Mouse (Mus musculus) right cerebral cortex, adult 18-20 months (tissue): ENCODE measurements at regions not wholly inside any gene's neighbourhood (a gene's known extent, or its start where the extent isn't known, plus 50 kb on each side); places are given as distances from the start of the nearest gene placed in this dataset.
A peak's percentile ranks its signal among the peaks of the same experiment; 100 is the strongest.

ENCODE experiments used
- DNase-seq: peaks from one replicate; pipeline ENCODE4 v3.0.0; 2022; ENCODE audit warnings: mixed read lengths

DNA sequence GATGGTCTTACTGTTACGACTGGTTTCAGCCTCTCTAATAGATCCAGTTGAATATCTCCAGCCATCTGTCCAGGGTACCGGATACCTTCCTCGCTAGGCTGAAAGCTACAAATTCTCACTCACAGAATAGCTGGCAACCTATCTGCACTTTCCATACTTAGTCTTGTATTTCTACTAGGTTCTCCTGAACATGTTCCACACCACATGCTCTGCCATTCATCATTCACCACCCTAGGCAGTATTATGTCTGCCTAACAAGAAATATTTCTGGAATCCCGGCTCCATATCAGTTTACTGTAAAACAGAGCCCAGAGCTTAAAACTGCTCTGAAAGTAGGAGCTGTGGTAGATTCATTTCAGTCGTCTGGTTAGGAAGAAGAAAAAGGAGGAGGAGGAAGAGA is 1224.5 kb upstream of the Lrrc6 start:
- no peak for DNase-seq

DNA sequence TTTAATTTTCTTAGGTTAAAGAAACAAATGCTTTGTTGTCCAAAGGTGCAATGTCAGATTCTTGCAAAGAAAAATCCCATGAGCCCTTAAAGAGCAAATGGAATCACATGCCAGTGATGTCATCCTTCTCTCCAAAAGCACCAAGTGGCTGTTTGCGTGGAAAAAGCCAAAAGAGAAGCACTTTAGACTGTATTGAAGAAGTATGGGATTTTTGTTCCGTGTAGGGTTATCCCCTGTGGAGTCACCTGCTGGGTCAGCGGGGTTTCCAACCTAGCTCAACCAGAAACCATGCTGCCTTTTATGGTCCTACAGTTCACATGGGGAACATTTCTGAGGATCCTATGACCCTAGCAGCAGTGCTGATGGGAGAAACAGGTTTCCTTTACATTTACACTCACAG is 1213.5 kb upstream of the Lrrc6 start:
- DNase-seq = no peak

DNA sequence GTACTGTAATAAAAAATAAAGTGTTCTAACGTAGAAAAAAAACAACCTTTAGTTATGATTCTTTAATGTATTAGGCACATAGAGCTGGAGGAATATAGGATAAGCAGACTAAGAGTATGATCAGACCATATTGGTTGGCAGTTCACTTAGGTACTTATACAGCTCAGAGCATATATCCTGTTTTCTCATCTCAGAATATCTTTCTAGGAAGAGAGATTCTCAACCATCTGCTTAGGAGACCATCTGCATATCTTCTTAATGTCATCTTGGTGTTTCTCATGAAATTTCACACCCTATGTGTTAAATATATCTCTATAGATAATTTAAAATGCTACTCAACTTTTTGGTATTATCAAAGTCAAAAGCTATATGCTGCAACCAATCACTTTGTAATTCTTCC is 1185.4 kb upstream of the Lrrc6 start:
- no peak for DNase-seq

DNA sequence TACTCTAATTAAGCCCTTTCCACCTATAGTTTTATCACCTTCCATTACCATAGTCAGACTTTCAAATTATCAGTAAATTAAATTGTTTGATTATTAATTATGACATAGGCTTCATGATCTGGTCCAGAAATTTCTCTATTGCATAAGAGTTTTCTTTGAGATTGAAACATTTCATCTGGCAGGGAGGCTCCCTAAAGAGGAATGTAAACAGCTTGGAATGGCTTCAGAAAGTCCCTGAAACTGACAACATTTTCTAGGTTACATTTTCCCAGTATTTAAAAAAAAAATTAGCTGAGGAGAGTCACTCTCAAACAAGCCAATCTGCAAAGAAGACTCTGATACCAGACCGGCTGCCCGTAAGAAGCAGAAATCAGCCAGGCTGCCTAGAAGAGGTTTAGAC is 1172.6 kb upstream of the Lrrc6 start:
- no peak for DNase-seq

DNA sequence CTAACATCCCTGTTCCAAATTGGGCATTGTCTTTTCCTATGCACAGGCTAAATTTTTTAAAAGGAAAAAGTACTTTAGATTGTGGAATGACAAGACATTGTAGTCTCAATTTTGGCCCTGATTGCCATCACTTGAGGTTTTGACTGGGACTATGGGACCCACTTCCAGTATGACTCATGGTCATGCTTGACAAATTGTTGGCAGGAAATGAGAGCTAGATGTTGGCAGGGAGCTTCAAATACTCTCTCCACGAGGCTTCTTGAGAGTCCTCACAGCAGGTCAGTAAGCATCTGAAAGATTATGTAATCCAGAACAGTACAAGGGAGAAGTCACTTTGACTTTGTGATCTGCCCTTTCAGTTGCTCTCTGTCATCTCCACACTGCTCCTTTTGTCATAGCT is 1135.4 kb upstream of the Lrrc6 start:
- peak; percentile 3 for DNase-seq

DNA sequence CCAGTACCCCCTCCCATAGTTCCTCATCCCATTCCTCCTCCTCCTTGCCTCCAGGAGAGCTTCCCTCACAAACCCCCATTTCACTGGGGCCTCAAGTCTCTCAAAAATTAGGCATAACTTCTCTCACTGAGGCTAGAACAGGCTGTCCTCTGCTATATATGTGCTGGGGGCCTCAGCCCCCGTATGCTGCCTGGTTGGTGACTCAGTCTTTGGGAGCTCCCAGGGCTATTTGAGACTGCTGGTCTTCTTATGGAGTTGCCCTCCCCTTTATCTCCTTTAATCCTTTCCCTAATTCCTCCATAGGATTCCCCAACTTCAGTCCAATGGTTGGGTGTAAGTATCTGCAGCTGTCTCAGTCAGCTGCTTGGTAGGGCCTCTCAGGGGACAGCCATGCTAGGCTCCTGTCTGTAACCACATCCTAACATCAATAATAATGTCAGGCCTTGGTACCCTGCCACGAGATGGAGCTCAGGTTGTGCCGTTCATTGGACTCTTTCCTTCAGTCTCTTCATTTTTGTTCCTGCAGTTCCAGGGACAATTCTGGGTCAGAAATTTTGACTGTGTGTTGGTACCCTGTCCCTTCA is 1126.1 kb upstream of the Lrrc6 start:
- no peak for DNase-seq

DNA sequence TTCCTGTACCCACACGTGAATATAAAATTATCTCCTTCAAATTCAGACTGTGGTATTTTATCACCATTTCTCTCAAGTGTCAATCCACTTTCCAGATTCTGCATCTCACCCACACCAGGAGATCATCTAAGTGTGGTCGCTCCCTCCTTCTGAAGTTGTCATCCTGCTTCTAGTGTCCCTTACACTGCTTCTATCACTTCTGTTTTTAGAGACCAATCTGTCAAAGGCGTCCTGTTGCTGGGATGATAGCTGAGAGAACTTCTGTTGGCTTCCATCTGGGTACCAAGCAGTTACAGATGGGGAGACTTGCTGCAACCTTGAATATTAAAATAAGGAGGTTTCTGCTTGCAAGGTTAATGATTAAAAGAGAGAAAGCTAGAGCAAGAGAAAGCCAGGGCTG is 1111.2 kb upstream of the Lrrc6 start:
- peak; percentile 5 for DNase-seq

DNA sequence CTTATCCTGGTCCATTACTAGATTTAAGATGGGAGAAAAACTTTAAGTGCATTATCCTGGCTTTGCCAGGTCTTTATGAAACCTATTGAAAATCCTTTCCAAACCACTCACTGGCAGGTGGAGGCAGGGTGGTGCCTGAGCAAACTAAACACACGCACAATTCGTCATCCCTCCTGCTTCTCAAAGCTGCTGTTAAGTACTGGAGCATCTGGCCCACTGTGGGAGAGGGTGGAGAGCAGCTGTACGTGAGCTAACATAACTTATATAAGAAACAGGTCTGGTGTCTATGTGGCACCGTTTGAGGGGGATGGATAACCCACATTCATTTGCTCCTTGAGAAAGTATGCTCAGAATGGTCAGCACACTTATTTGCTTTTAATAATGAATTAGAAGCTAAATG is 1097.7 kb upstream of the Lrrc6 start:
- DNase-seq = peak; percentile 6

DNA sequence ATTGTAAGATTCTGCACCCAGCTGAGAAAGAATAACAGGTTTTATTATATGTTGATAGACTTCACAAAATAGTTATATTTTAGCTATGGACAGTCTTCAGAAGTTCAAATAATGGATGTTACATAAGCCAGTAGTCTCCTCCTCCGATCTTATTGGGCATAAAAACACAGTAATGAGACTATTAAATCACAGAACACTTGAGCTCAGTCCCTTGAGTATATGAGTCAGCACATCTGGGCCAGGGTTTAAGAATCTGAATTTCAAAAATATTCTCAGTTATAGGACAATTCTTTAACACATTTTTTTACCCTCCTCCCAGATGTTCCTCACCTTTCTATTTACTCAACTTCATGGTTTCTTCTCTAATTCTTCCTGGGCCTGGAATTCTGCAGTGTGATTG is 1075.9 kb upstream of the Lrrc6 start:
- no peak for DNase-seq

DNA sequence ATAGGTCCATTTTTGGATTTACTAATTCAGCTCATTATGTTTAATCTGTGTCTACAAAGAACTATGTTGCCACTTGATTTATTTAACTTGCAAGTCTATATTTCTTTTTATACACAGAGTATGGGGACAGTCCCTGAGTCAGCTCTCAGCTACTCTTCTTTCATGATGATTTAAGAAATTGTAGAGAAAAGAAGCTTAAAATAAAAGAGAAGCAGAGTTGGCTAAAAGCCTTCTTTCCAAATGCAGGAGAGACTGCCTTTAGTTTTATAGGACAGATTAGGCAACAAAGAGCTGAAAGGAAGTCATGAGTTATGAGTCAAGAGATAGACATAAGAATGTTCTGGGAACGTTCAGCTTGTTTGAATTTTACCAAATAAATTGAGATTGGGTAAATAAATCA is 1070.9 kb upstream of the Lrrc6 start:
- DNase-seq = no peak

DNA sequence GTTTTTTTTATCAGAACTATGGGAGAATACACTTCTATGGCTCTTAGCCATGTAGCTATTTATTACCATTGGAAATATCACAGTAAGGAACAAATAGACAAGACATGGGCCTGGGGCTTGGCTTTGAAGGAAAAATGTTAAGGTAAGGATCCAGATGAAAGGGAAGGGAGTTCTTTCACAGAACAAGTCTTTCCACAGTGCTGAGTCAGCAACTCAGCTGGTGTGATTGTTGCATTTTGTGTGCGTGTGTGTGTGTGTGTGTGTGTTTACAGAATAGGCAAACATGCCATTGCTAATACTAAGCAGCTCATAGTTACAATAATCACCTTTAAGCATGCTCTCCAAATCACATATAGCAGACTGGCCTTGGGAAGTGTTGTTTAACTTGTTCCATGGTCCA is 1056.6 kb upstream of the Lrrc6 start:
- no peak for DNase-seq

DNA sequence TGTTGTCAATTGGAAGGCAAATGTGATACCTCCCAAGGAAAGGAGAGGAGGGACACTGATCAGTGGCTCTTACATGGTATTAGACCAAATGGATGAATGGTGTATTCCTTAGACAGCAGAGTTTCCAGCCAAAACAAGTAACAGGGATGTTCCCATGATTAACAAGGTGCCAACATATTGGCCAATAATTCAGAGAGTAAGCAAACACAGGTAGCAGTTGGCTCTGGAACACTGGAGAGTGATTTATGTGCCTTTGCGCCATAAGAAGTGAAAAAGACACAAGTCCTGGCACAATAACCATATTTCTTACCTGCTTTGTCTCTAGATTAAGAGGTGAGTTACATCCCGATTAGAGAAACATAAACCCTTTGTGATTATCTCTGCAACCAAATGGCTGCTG is 1051.2 kb upstream of the Lrrc6 start:
- DNase-seq = no peak

DNA sequence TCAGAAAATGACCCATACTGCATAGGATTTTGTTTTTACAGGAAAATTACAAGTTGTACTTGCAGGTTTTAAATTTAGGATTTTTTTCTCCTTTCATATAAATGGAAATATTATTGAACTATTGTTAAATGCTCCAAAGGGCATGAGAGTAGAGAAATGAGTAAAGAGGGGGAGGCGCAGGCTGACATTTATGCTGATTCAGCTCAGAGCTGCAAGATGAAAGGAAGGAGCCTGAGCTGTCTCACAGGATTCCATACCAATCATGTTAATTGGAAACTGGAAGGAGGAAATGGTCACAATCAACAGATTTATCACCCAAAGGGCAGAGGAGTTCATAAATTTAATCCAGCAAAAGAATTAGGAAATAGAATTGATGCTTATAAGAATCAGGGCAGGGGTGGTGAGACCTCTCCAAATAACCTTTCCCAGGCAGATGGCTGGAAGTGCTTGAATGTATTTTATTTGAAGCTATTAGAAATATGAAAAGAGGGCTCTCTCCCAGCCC is 1046.2 kb upstream of the Lrrc6 start:
- no peak for DNase-seq

DNA sequence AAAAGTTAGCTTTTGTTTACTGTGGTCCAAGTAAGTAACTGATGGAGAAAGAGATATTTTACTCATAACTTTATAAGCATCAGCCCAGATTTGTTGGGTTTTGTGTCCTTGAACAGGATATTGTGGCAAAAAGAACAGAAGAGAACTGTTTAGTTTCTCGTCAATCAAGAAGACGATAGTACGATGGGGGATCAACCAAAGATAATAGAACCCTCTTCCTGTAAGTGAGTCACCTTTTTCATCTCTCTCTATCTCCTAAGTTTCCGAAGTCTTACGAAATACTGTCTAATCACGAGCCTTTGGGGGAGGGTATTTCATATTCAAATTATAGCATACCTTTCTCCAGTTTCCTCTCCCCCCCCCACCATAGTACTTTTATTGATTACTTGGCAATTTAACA is 1045.0 kb upstream of the Lrrc6 start:
- no peak for DNase-seq

DNA sequence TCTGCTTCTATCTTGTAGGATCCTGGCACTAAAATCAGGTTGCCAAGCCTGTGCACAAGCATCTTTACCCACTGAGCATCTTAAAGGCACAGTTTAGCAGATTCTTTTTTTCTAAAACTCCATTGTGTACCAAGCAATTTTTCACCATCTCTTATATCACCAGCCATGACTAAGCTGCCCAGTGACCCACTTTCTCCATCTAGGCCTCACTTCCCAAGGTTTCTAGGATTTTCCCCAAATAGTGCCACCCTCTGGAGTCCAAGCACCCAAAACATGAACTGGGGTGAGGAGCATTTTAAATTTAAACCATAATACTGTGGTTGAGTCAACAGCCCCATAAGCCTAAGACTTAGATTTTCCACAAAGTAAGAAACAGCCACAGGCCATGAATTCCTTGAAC is 1013.0 kb upstream of the Lrrc6 start:
- peak; percentile 8 for DNase-seq

DNA sequence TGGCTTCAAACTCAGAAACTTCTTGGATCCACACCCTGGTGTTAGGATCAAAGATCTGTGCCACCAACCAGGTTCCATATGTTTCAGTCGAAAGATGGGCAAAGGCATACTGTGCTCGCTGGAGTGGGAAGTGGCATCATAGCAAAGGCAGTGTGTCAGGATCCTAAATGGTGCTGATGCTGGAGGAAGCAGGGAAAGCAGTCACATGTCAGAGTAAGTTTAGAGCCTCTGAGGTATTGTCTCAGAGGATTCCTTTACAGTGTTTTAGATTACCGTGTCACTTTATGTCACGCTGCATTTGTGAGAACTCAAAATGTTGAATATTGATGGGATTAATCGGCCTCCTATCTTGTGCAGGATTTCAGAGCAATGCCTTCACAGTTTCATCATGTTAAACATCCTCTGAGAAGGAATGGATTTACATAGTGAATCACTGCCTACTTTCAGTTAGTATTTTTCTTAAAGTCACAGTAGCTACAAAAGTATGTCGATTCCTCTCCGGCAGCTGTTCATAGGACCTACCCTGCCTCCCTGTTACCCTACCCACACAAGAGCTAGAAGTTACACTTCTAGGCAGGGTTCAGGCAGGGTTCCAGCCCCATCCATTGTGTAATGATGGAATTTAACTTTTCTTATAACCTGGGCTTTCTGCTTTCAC is 994.4 kb upstream of the Lrrc6 start:
- peak; percentile 8 for DNase-seq

DNA sequence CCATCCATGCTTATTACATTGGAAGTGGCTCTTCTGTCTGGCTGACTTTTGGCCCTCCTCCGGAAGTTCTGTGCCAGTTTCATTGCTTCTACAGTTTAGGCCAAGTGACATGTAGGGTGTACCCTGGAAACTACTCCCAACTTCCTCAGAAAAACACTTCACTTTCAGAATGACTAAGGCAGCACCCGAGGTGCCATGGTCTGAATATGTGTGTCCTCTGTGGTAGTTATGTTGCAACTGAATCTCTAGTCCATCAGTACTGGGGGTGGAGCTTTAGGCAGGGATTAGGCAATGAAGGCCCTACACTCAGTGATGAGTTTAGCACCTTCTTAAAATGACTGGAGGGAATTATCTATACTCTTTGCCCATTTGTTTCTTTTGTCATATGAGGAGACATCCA is 981.0 kb upstream of the Lrrc6 start:
- no peak for DNase-seq

DNA sequence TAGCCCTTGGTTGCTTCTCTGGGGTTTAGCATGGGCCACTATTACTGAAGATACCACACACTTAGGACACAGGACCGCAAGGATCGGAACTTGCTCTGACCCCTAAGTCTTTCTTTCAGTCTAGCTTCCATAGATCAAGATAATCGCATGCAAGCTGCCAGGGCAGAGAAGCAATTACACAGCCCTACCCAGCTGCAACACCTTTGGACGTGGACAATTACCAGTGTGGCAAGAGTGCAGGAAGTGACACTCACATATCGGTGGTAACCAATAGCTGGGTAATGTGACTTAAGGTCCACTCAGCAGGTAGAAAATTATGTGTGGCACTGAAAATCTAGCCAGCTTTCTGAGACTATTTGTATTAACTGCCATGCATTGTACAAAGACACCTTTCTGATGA is 973.6 kb upstream of the Lrrc6 start:
- DNase-seq = no peak

DNA sequence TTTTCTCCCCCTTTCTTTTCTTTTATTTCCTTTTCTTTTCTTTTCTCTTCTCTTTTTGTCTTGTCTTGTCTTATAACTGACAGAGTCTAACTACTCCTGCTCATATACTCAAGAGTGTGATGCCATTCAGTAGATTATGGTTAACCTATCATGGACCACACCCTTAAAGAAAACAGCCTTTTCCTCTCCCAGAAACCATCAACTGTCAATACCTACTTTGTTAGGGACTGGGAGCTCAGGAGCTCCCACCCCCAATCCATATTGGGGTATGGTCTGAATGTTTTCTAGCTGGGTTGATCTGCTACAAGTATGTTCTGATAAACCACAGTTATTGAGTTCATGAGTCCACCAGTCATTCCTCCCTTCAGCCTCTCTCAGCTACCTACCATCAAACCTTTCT is 972.3 kb upstream of the Lrrc6 start:
- no peak for DNase-seq

DNA sequence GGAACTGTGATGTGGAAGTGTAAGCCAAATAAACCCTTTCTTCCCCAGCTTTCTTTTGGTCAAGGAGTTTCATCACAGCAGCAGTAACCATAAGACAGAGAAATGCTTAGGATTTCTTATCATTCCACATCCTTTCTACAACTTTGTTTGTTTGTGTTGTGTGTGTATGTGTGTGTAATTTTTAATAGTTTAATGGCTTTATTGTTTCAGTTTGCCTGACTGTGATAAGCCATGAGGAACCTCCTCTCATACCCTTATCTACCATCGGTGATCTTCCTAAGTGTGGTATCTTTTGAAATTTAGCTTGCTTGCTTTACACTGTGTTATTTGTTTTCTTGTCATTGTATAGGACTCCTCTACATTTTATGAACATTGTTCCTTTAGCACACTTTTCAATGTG is 970.6 kb upstream of the Lrrc6 start:
- DNase-seq = no peak

DNA sequence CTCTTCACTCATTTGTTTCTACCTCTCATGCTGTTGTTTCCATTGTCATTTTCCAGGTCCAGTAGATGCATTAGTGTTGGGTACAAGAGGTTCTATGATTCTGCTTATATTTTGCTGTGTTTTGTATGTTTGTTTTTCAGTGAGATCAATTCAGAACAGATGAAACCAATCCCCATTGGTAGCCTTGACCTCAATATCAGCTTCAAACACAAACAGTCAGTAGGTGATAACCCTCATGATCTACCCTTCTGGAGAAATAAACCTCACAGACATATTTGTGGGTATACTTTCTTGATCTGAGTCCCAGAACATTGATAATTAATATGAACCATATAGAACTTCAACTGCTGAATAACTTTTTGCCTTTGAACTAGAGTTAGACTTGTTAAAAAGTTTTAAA is 969.3 kb upstream of the Lrrc6 start:
- no peak for DNase-seq

DNA sequence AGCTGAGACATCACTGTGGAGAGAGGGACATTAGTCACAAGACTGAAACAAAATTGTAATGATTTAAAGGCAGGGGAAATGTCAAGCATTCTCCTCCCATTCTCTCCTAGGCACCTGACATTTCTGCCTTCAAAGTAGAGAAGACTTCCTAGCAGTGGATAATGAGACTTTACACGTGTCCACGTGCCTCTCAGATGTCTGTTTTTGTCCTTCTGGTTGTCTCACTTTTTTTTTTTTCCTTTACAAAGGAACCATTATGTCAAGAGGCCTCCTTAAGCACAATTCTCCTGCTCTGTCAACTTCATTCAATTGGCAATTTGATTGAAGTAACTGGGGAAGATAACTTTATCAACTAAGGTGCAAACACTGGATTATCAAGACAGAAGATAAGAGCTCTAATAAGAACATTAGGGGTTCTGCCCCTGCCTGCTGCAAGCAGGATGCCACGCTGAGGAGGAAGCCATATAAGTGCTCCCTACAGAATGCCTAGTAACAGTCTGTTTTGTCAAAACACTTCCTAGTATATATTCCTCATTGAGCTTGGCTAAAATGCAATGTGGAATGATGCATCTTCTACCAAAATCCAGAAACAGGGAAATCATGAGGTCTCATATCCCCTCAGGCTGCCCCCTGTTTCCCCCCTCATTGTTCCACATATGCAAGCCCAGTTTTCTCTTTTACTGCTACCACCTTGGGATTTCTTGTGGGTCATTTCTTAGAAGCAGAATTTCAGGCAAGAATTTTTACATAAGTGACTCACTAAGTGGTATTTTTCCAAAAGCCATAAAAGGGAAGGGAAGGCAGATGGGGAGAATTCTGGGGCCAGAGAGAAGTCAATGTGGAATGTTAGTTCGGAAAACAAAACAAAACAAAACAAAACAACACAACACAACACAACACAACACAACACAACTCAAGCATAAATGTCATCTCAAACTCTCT is 967.0 kb upstream of the Lrrc6 start:
- no peak for DNase-seq

DNA sequence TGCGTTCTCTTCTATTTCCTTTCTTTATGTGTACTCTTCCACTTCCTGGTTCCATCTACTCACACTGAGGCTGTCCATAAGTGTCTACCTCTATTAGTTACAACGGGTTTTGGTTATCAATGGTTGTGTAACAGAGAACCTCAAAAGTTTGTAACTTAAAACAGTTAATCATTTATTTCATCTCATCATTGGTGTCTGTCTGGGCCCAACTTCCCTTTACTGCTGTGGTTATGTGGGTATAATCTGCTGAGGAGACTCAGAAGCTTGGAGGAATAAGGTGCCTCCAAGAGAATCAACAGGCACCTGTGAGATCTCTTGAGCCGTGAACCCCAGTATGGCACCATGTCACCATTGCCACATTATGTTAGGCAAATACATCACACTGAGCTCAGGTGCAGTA is 962.2 kb upstream of the Lrrc6 start:
- DNase-seq = no peak

DNA sequence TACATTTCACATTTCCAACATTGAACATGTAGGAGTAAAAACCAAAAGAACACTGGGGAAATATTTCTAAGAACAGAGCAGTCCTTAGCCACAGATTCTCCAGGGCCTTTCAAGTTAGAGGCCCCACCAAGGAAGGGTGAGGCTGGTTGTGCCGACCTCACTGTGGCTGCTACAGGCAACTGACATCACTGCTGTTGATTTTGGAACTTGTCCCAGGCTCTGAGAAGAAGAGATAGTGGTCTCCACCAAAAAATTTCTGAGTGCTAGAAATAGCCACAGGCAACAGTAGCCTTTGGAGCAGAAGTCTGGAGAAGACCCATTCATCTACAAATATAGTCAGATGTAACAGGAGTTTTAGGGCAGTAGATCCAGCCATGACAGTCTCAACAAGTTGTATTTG is 959.7 kb upstream of the Lrrc6 start:
- DNase-seq = no peak
